Mouse (Mus musculus): ENCODE results near the gene BC048507.
A peak's percentile ranks its signal among the peaks of the same experiment; 100 is the strongest.
"Not testable (repeated sequence)": the region's sequence is repeated elsewhere in the genome, so short reads cannot be mapped to it uniquely, and the experiment has no call there.

The BC048507 gene

DNA sequence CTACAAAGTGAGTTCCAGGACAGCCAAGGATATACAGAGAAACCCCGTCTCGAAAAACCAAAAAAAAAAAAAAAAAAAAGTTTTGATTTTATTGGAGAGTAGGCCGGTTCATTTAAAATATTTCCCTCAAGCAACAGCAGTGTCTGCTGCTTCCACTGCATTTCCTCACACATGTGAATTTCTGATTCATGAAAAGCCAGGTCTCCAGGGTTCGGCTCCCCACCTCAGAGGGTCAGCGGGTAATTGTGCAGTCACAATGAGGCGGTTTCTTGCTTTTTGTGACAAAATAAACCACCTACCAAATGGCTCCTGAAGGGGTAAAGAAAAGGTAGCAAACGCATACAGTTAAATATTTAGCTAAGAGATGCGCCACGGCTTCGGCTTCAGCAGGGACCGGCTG, at the start of gene BC048507:
TSS of gene BC048507 (plus strand) at position 301 of the 400 bp plus-strand sequence.
- no peak for DNase-seq

DNA sequence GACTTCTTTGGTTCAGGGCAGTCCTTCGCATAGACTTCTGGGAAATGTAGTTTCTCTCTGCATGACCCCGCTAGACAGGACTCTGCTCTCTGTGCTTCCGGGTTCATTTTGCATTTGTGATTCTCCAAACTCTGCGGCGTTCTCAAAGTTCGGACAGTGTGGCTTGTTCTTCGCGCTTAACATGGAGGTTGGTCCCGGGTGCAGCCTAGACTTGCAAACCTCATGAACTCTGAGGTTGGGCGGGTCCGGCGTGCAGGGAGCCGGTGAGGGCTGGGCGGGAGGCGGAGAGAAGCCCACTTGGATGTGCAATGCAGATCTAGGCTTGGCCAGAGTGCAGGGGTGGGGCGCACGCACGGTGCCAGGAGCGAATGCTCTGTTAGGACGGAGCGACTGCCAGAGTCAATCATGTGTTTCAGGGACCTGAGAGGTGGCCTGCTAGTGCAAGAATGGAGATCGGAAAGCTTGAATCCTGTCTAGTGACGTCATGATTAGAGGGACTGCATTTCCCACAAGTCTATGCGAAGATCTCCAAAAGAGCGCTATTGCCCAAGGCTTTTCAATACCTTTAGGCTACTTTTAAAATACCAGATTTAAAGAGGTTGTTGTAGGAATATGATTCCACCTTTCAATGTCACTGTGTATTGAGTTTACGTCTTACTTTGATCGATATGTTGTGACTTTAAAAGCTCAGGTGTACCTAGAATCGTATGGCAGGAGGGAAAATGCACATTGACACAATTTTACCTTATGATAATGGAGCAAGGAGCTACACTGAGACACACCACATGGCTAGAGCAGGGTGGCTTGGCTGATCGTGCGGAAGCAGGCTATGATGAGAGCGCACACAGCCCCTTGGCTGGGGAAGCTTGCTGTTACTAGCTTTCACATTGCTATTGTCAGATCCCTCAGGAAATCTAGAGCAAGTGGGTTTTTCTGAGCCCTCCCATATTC, 49.1 kb upstream of the BC048507 start, which contains the start of gene Zfp273:
TSS of gene Zfp273 (plus strand) at position 31 of the 951 bp plus-strand sequence.
- DNase-seq, result peak; percentile 83

DNA sequence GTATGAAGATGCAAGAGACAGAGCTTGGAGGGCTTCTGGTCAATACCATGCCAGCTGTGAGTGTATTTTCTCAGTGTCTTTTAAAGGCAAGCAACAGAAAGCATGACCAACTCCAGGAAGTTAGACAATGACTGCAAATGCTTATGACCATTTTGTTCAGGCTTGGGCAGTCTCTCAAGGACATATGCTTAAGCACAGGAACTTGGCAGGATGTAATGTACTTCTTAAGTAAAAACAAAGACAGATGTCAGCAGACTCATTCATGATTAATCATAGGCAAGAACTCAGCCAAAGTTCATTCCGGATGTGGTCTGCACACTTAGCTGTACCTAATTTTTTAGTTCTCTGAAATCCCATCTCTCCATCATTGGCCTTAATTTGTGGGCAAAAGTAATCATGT, 44.5 kb upstream of the BC048507 start:
- no peak for DNase-seq

DNA sequence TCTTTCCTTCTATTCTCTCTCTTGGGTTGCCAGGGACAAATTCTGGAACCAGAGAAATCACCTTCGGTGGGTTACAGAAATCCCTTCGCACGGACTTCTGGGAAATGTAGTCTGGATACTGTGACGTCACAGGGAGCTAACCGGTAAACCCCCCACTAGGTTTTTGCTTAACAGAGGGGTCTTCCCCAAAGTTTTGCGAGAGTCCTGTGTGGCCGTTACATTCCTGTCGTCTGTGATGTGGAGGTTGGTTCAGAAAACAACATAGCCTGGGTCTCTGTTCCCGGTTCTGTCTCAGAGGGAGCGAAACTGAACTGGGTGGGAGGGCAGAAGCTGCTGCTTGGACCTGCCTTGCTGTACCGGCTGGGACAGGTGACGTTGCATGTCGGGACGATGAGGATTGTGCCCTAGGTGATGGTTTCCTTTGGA, 32.2 kb upstream of the BC048507 start, which contains the start of gene Gm10037:
TSS of gene Gm10037 (plus strand) at position 196 of the 426 bp plus-strand sequence.
- DNase-seq, result peak; percentile 76 to 81

DNA sequence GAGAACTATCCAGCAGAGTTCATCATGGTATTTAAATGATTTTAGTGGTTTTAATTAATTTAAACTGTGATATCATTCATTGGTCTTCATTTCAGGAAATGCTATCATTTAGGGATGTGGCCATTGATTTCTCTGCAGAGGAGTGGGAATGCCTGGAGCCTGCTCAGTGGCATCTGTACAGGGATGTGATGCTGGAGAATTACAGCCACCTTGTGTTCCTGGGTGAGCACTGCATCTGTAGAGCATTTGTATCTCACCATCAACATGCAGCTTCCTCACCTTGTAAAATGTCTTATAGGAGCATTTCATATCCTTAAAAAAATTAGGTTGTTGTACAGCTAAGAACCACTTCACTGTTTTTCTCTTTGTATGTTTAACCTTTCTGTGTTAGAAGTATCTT, 30.0 kb upstream of the BC048507 start:
- not testable (repeated sequence) for DNase-seq

DNA sequence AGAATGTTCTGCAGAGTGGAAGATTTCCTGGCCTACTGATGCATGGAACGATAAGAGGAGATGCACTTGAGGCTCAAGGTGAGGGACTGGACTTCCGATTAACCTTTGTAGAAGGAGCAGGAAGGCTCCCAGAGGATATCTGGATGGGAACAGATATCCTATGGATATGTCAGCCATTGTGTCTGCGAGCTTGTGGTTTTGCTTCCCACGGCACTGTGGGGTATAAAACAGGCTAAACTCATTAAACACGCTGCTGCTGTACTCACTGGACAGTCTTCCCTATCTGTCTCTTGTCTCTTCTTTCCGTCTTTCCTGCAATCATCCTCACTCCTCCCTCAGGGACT, 19.4 kb upstream of the BC048507 start:
- no peak for DNase-seq

DNA sequence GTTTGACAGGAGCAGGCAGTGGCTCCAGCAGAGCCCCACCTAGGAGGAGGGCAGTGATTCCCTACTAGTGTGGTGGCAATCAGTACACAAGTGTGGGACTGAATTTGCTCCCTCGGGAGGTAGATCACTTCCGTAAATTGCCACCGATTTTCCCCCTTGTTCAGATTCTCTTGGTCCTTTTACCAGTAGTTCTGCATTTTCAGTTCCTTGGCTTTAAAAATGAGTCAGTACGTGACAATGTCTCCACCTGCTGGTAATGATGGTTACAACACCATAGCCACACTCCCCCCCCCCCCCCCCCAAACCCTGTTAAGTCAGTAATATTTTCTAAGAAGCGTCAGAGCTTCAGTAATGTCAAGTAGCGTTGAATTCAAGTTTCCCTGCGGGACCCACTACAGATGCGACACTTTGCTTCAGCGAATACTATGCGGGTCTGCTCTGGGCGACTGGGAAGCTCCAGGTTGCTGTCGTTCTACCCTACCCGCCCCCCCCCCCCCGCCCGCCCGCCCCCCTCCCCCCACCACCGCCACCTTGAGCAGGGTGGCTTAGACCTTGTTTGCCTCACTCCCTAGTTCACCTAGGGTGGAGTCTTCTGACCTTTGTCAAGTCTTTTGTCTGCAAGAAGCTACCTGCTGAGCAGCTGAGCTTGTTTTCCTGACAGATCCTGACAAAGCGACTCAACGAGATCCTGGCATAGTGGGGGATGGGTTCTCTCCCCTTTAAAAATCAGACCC, 18.8 kb upstream of the BC048507 start:
- peak; percentile 75 to 85 for DNase-seq

DNA sequence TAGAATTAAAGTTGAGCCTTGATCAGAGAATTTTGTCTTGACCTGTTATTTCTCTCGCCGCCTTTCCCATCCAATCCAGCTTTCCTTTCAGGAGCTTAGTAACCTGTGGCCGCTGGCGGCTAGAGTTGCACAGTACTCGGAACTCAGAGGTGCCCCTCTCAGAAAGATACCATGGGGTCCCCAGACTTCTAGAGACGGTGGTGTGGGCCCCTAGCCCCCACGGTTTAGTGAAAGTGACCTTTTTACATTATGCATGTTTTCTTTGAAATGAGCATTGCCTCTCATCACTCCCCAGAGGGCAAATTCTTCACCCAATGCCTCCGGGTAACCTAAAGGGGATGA, 18.3 kb upstream of the BC048507 start:
- DNase-seq, result peak in 1 of 2 experiments; percentile 19

DNA sequence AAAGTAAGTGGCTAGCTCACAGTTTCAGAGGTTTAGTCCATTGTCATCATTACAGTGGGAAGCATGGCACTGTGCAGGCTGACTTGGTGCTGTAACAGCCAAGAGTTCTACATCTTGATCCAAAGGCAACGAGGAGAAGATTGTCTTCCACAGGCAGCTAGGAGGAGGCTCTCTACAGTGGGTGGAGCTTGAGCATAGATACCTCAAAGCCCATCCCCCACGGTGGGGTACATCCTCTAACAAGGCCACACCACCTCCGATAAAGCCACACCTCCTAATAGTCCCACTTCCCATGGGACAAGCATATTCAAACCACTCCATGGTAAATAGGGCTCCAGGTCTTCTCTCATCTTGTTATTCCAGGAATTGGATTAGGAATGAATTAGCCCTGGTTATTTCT, 12.8 kb upstream of the BC048507 start:
- DNase-seq, result no peak

DNA sequence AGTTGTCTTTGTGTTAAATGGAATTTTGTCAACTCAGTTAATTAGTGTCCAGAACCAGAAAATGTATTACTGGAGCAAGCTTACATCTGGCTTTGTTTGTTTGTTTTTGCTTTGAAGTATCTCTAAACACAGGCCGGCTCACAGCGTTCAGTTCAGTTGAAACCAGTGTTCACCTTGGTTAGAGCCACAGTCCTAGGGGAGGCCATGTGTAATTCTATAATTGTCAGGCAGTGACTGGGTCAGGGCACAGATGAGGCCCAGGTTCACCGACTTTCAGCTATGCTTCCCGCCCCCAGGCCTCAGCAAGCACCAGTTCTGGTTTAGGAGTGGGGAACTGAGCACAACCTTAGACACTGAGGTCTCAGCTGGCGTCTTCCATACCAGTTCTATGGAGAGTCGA, 10.0 kb upstream of the BC048507 start:
- DNase-seq, result no peak

DNA sequence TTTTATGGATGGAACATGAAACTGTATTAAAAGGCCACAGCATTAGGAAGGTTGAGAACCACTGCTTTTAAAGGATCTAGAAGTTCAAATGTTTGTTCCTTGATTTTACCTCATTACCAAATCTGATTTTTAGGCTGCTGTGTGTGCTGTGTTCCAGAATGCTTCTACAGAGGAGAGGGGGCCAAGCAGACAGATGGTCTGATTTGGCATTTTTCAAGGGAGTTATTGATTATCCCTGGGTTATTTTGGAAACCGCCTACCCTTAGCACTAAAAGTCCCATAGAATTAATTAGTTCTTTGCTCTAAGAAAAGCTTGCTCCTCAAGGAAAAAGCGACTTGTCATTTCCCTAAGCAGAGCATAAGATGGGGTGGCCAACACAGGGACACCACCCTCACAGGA, 9.1 kb upstream of the BC048507 start:
- no peak for DNase-seq

DNA sequence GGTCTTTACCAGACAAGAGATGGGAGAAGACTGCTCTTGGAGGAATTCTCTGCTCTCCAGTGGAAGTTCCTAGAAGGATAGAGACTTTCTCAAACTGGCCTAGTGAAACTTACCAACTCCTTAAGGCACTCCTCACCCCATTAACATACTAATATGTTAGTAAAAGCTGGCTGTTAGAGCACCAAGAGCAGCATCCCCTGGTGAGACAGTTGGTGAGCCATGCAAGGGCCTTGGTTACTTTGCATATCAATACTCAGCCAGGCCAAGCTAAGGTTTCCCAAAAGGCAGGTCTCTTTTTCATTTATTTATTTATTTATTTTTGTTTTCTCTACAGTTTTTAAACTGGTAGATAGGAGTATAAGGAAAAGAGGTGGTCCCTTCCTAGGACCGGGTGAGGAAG, 5.8 kb upstream of the BC048507 start:
- no peak for DNase-seq

DNA sequence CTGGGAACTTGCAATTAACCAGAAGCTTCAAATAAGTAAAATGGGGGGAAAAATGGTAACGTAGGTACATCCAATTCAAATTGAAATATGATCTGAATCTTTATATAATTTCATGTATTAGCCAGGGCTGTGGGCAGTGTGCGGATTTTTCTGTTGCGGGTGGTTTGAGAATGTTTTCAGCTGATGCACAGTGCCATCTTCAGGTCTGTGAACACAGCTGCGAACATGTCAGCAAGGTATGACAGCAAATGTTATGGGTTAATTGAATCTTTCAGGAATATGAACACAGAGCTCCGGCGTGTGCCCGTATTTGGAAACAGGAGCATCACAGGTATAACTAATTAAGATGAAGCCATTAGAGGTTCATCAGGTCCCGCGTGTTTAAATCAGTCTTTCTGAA, 618 bp upstream of the BC048507 start:
- no peak for DNase-seq

DNA sequence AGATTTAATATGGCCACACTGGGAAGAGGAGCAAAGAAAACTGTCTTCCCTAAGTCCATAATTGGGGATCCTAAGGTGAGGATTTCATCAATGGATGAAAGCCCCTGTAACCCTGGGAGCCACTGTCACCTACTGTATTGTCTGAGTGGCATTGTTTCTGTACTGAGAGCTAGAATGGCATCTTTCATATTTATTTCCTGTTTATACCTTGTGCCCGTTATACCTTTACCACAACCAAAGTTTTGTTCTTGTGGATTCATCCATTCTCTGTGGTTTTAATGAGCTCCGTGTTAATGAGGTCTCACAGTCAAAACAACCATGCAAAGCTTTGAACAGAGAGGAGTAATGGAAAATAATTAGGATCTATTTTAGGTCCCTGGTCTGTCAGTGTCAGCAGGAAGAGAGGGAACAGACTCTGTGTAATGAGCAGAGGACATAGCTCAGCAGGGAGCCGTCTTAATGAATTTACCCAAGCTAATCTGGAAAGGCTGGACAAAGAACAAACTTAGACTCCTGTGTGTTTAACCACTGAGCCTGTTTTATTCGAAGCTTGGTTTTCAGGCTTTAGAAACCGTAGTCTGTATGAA, 1.7 kb downstream of the BC048507 start:
- no peak for DNase-seq

DNA sequence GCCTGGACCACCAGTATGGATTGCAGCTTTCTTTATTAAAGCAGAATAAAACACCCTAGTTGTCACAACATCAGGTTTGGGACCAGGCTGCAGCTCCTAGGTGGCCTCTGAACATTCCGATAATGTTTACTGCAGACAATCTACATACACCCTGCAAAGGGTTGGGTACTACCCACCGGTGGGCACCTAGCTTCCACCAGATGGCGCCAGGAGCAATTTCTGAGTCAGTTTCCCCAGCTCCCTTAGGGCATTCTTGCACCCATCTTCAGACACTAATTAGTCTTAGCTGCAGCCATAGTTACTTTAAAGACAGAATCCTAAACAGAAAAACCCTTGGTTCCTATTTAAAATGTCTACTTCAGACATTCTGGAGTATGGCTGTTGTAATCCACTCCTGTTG, 4.8 kb downstream of the BC048507 start:
- DNase-seq, result peak; percentile 4 to 6

DNA sequence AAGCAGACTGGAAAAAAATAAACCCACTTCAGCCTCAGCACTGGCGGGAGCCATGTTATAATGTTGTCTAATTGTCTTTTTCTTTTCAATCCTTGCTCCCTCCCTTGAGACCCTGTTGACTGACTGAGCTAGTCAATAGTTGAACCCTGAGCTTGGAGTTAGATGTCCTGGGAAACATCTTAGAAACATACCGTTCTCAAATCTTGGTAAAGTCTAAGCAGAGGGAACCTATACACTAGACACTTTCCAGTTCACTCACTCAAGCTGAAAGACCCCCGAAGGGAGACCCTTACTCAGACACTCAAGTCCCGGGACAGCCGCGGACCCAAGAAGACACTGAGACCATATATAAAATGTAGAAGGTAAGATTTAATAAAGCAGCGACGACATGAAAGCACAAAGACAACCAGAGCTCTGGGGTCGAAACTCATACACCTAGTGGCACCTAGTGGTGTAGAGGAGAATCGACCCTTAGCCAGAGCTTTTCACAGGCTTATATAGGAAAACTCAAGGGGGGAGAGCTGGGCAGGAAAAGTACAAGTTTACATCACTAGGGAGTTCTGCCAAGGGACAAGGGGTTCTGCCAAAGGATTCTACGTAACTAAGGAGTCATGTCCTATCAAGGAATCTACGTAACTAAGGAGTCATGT, 13.0 kb downstream of the BC048507 start:
- DNase-seq, result not testable (repeated sequence)

DNA sequence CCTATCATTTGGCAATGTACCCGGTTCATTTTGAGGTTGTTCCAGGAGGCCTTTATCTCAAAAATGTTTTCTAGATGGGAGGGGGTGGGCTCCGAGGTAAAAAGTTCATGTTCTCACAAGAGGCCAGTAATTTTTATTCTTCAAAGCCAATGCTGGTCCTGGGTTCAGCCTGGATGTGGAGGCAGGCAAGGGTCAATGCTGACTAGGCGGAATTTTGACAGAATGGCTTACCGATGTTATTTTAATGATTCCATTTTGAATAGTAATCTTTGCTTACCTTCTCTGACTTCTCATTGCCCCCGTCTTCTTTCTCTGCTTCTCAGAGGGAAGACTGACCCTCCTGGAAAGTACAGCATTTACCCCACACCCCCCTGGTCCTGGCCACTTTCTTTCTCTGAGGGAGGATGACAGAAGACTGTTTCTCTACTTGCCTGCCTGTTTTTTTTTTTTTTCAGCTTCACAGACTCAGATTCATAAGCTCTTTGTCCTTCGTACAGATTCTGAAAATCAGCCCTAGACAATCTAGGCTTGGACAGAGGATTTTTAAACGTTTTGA, 13.7 kb downstream of the BC048507 start:
- DNase-seq, result no peak

DNA sequence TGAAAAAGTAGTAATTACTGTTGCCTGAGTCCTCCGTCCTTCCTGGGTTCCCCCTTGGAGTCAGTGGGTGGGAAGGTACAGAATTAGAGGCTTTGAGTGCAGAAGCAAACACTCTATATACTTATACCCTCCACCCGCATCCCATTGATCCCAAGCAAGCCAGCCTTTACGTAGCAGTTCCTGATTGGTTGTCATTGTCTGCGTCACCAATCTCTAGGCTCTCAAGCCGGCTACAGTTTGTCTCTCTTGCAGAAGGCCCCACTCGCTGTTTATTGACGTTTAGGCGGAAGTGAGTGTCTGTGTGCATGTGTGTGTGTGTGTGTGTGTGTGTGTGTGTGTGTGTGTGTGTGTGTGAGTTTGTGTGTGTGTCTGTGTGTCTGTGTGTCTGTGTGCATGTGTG, 20.8 kb downstream of the BC048507 start:
- DNase-seq, result no peak

DNA sequence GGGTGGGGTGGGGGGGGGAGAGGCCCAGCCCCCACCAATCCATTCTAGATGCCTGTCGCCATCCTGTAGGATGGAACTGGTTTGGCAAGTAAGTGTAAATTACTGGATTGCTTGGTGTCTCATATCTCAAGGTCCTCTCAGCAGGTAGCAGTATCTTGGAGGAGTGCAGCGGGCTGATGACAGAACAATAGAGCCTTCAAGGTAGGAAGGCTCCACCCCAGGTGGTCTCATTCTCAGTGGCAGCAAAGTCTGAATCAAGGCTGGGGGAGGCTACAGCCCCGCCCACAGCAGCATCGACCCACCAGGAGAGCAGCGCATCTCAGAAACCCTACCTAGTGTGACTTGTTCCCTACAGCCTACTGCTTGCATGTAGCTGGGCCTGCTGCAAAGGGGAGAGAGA, 46.6 kb downstream of the BC048507 start:
- no peak for DNase-seq
